In genomic region chr17:24469910-24470602, GRCm38 (mm10) we compare ENCODE assay signal across 8 mouse cellular contexts. TPM values are rescaled to one million over a fixed set of nuclear protein-coding genes. Genes with fewer than 3 reads are reported as not detected.
A peak's percentile ranks its signal among the peaks of the same experiment; 100 is the strongest.
DNase-seq lines count a peak whose midpoint lies in the region; ATAC-seq and TF ChIP-seq lines count a peak whose summit lies in the region.

E4f1 (minus strand) TSS chr17:24470313.
Pgp (plus strand) TSS chr17:24470392.

- peak within 1 kb of the TSS; percentile 86 for H3K27ac ChIP-seq in heart, embryonic 12.5 days (ENCODE audit: poor library complexity, severe bottlenecking)
- peak within 1 kb of the TSS; percentile 81 for H3K27ac ChIP-seq in kidney, postnatal 0 days
- peak within 1 kb of the TSS; percentile 95 for H3K27ac ChIP-seq in liver, embryonic 11.5 days (ENCODE audit: low read depth, low read length)
- H3K27ac ChIP-seq in stomach, embryonic 14.5 days (ENCODE audit: low read length), result peak within 1 kb of the TSS; percentile 52

- WGBS in heart, embryonic 12.5 days, result under 1% methylated on average over 73 of the region's 75 CpGs
- under 1% methylated on average over 62 of the region's 75 CpGs for WGBS in kidney, postnatal 0 days
- under 1% methylated on average over 75 of the region's 75 CpGs for whole genome bisulfite sequencing in liver, embryonic 11.5 days
- WGBS in stomach, embryonic 14.5 days, result under 1% methylated on average over 75 of the region's 75 CpGs

- H3K4me2 ChIP-seq in heart, embryonic 12.5 days, result peak within 1 kb of the TSS; percentile 97
- H3K4me2 ChIP-seq in kidney, postnatal 0 days (ENCODE audit: low read length), result peak within 1 kb of the TSS; percentile 95
- H3K4me2 ChIP-seq in liver, embryonic 11.5 days, result peak within 1 kb of the TSS; percentile 98
- H3K4me2 ChIP-seq in stomach, embryonic 14.5 days (replicated peaks; ENCODE audit: low read depth, low read length), result peak within 1 kb of the TSS; percentile 93

- DNase-seq in CD4-positive helper T cell, adult 2 months (ENCODE audit: low read depth, low spot score), result peak; percentile 99
- peak; percentile 97 for DNase-seq in brain, embryonic 18.5 days (ENCODE audit: low read depth, low spot score)
- DNase-seq in kidney, postnatal 0 days (ENCODE audit: low spot score), result peak; percentile 98
- peak; percentile 98 for DNase-seq in liver, embryonic 11.5 days (ENCODE audit: low spot score)
- peak; percentile 99 for DNase-seq in naive thymus-derived CD4-positive, alpha-beta T cell, adult 2 months (ENCODE audit: low read depth)

- H3K27me3 ChIP-seq in heart, embryonic 12.5 days (replicated peaks), result no peaks in the 10 kb centered on the region
- no peaks in the 10 kb centered on the region for H3K27me3 ChIP-seq in kidney, postnatal 0 days (ENCODE audit: insufficient read depth, low read length)
- no peaks in the 10 kb centered on the region for H3K27me3 ChIP-seq in liver, embryonic 11.5 days (replicated peaks; ENCODE audit: control insufficient read depth, insufficient read depth, low read length)
- no peaks in the 10 kb centered on the region for H3K27me3 ChIP-seq in stomach, embryonic 14.5 days (ENCODE audit: control insufficient read depth, insufficient read depth, low read length)

- peak; percentile 93 for ATAC-seq in erythroid progenitor cell, adult 5-6 weeks (replicated peaks; ENCODE audit: low FRiP score, poor library complexity, severe bottlenecking)
- ATAC-seq in heart, embryonic 12.5 days (ENCODE audit: insufficient number of reproducible peaks, low FRiP score), result peak; percentile 98
- ATAC-seq in kidney, postnatal 0 days (replicated peaks; ENCODE audit: low FRiP score, low read depth), result peak; percentile 95
- peak; percentile 97 for ATAC-seq in liver, embryonic 11.5 days (replicated peaks; ENCODE audit: low FRiP score)
- ATAC-seq in stomach, embryonic 14.5 days (ENCODE audit: insufficient number of reproducible peaks, insufficient read depth, low FRiP score, low read depth), result peak; percentile 98

- peak within 1 kb of the TSS; percentile 76 for H3K4me3 ChIP-seq in heart, embryonic 12.5 days
- peak within 1 kb of the TSS; percentile 70 for H3K4me3 ChIP-seq in kidney, postnatal 0 days (replicated peaks; ENCODE audit: low read depth, low read length)
- peak within 1 kb of the TSS; percentile 89 for H3K4me3 ChIP-seq in liver, embryonic 11.5 days (ENCODE audit: low read depth, low read length)
- peak within 1 kb of the TSS; percentile 80 for H3K4me3 ChIP-seq in stomach, embryonic 14.5 days (ENCODE audit: low read depth, low read length)

- H3K9me3 ChIP-seq in heart, embryonic 12.5 days (replicated peaks), result no peaks in the 10 kb centered on the region
- H3K9me3 ChIP-seq in kidney, postnatal 0 days (replicated peaks; ENCODE audit: low read length), result no peaks in the 10 kb centered on the region
- no peaks in the 10 kb centered on the region for H3K9me3 ChIP-seq in liver, embryonic 11.5 days (ENCODE audit: control insufficient read depth, low read length)
- H3K9me3 ChIP-seq in stomach, embryonic 14.5 days (ENCODE audit: control insufficient read depth, low read depth, low read length), result no peaks in the 10 kb centered on the region

- H3K36me3 ChIP-seq in heart, embryonic 12.5 days, result peaks cover 27% of the 10 kb centered on the region
- H3K36me3 ChIP-seq in kidney, postnatal 0 days (ENCODE audit: insufficient read depth, low read length), result peaks cover 7% of the 10 kb centered on the region; the same call in 1 of the 2 replicates
- H3K36me3 ChIP-seq in liver, embryonic 11.5 days (ENCODE audit: control insufficient read depth, insufficient read depth, low read length), result peaks cover 13% of the 10 kb centered on the region; the same call in 1 of the 2 replicates
- peaks cover 5% of the 10 kb centered on the region; the same call in 1 of the 2 replicates for H3K36me3 ChIP-seq in stomach, embryonic 14.5 days (ENCODE audit: control insufficient read depth, insufficient read depth, low read length)

- peaks cover 31% of the 10 kb centered on the region for H3K4me1 ChIP-seq in heart, embryonic 12.5 days (replicated peaks)
- H3K4me1 ChIP-seq in kidney, postnatal 0 days (replicated peaks; ENCODE audit: insufficient read depth, low read length), result peaks cover 24% of the 10 kb centered on the region
- peaks cover 16% of the 10 kb centered on the region for H3K4me1 ChIP-seq in liver, embryonic 11.5 days (replicated peaks; ENCODE audit: control insufficient read depth, insufficient read depth, low read length)
- peaks cover 24% of the 10 kb centered on the region for H3K4me1 ChIP-seq in stomach, embryonic 14.5 days (ENCODE audit: control insufficient read depth, insufficient read depth, low read length)

- H3K9ac ChIP-seq in heart, embryonic 12.5 days, result peak within 1 kb of the TSS; percentile 91
- peak within 1 kb of the TSS; percentile 82 for H3K9ac ChIP-seq in kidney, postnatal 0 days (ENCODE audit: low read depth, low read length)
- peak within 1 kb of the TSS; percentile 99 for H3K9ac ChIP-seq in liver, embryonic 11.5 days (ENCODE audit: low read depth, low read length)
- H3K9ac ChIP-seq in stomach, embryonic 14.5 days (replicated peaks; ENCODE audit: low read depth, low read length), result peak within 1 kb of the TSS; percentile 84

- TF ChIP-seq CTCF in kidney, postnatal 0 days (IDR thresholded peaks at IDR 0.05; ENCODE audit: low read depth), result no peak

RNA-seq across cellular contexts. Expression of gene E4f1, which starts in this region (rescaled TPM):
- 34.8 and 64.5 TPM in 2 replicates for total RNA-seq in erythroid progenitor cell, adult 5-6 weeks (2015; ENCODE audit: low replicate concordance)
- 24.8 and 28.7 TPM in 2 replicates for total RNA-seq in erythroid progenitor cell, adult 5-6 weeks (2017; ENCODE audit: low replicate concordance)
- 22.2 and 22.5 TPM in 2 replicates for polyA plus RNA-seq in heart, embryonic 12.5 days (2016; fragmentation: Nextera tagmentation; extraction: Ambion mirVana)
- polyA plus RNA-seq in kidney, postnatal 0 days (2015; fragmentation: Nextera tagmentation; extraction: Ambion mirVana), result 9.8 and 12.0 TPM in 2 replicates
- 20.0 and 23.5 TPM in 2 replicates for polyA plus RNA-seq in liver, embryonic 11.5 days (2014; fragmentation: Nextera tagmentation; extraction: Ambion mirVana)
- polyA plus RNA-seq in stomach, embryonic 14.5 days (2014; fragmentation: Nextera tagmentation; extraction: Ambion mirVana), result 25.1 and 28.5 TPM in 2 replicates

RNA-seq across cellular contexts. Expression of gene Pgp, which starts in this region (rescaled TPM):
- total RNA-seq in erythroid progenitor cell, adult 5-6 weeks (2015; ENCODE audit: low replicate concordance), result 28.1 and 48.6 TPM in 2 replicates
- total RNA-seq in erythroid progenitor cell, adult 5-6 weeks (2017; ENCODE audit: low replicate concordance), result 35.8 and 43.4 TPM in 2 replicates
- 71.9 and 73.7 TPM in 2 replicates for polyA plus RNA-seq in heart, embryonic 12.5 days (2016; fragmentation: Nextera tagmentation; extraction: Ambion mirVana)
- polyA plus RNA-seq in kidney, postnatal 0 days (2015; fragmentation: Nextera tagmentation; extraction: Ambion mirVana), result 61.7 and 64.0 TPM in 2 replicates
- polyA plus RNA-seq in liver, embryonic 11.5 days (2014; fragmentation: Nextera tagmentation; extraction: Ambion mirVana), result 119 and 123 TPM in 2 replicates
- polyA plus RNA-seq in stomach, embryonic 14.5 days (2014; fragmentation: Nextera tagmentation; extraction: Ambion mirVana), result 51.7 and 57.0 TPM in 2 replicates

Comparison
In these comparisons a context has a peak if more than half of its experiments do, and no peak if none do; other contexts are left out.
1. Peak in every context shown above with its lines: DNase-seq, ATAC-seq, H3K4me3 ChIP-seq and H3K27ac ChIP-seq.